Mouse (Mus musculus): ENCODE measurements around the gene Mdh2.

The Mdh2 gene

GRCm38 (mm10) chr5:135778471-135779445 lies at the start of gene Mdh2:
Gene Mdh2 (plus strand): TSS chr5:135778480.
- DNase-seq: peak; percentile 99 to 100

- DNase-seq: no peak
Measured at GRCm38 (mm10) chr5:135729351-135729750, 48.9 kb upstream of the Mdh2 start.

- no peak for DNase-seq
Measured at GRCm38 (mm10) chr5:135730278-135730677, 48.0 kb upstream of the Mdh2 start.

- no peak for DNase-seq
Measured at GRCm38 (mm10) chr5:135730916-135731315, 47.4 kb upstream of the Mdh2 start.

GRCm38 (mm10) chr5:135731322-135731721 lies 47.0 kb upstream of the Mdh2 start:
- DNase-seq: no peak

GRCm38 (mm10) chr5:135733071-135733470 lies 45.2 kb upstream of the Mdh2 start:
- DNase-seq: no peak

GRCm38 (mm10) chr5:135734057-135734680 lies 44.1 kb upstream of the Mdh2 start:
- DNase-seq: no peak

- no peak for DNase-seq
Measured at GRCm38 (mm10) chr5:135735741-135736140, 42.5 kb upstream of the Mdh2 start.

GRCm38 (mm10) chr5:135736544-135736943 lies 41.7 kb upstream of the Mdh2 start:
- DNase-seq: no peak

GRCm38 (mm10) chr5:135737154-135737553 lies 41.1 kb upstream of the Mdh2 start:
- DNase-seq: no peak

GRCm38 (mm10) chr5:135738266-135738665 lies 40.0 kb upstream of the Mdh2 start:
- DNase-seq: no peak

- DNase-seq: no peak
Measured at GRCm38 (mm10) chr5:135742156-135742555, 36.1 kb upstream of the Mdh2 start.

- no peak for DNase-seq
Measured at GRCm38 (mm10) chr5:135742941-135743740, 35.1 kb upstream of the Mdh2 start.

GRCm38 (mm10) chr5:135743741-135744609 lies 34.3 kb upstream of the Mdh2 start, which contains the start of gene Tmem120a:
Gene Tmem120a (minus strand): TSS chr5:135744448.
- peak; percentile 90 to 93 for DNase-seq

GRCm38 (mm10) chr5:135744742-135745141 lies 33.5 kb upstream of the Mdh2 start:
- DNase-seq: no peak

- DNase-seq: no peak
Measured at GRCm38 (mm10) chr5:135751041-135751440, 27.2 kb upstream of the Mdh2 start.

GRCm38 (mm10) chr5:135751595-135751994 lies 26.7 kb upstream of the Mdh2 start:
- no peak for DNase-seq

- no peak for DNase-seq
Measured at GRCm38 (mm10) chr5:135761881-135762280, 16.4 kb upstream of the Mdh2 start.

- peak; percentile 73 to 80 for DNase-seq
Measured at GRCm38 (mm10) chr5:135763526-135763925, 14.8 kb upstream of the Mdh2 start.

GRCm38 (mm10) chr5:135764971-135765370 lies 13.3 kb upstream of the Mdh2 start:
- no peak for DNase-seq

- no peak for DNase-seq
Measured at GRCm38 (mm10) chr5:135772519-135772918, 5.8 kb upstream of the Mdh2 start.

- no peak for DNase-seq
Measured at GRCm38 (mm10) chr5:135776546-135776945, 1.7 kb upstream of the Mdh2 start.
